Mouse (Mus musculus) embryonic stem cell, embryonic (primary cell): ENCODE results near the gene Sypl2.

ENCODE experiments used
- CTCF ChIA-PET, 4 experiments: fragments of 300-600 bp in 2 of 4; fragments of 350-600 bp in 2 of 4; sonication (Branson Sonifier 250); formaldehyde crosslinking; loops; one replicate each; lab custom pipeline; 2022; ENCODE audit warnings: inconsistent platforms in 2 of 4; lab: Charles Lee
- POLR2A ChIA-PET, 4 experiments: fragments of 300-600 bp in 2 of 4; fragments of 350-600 bp in 2 of 4; sonication (Branson Sonifier 250); formaldehyde crosslinking; loops; one replicate each; lab custom pipeline; 2022; ENCODE audit warnings: antibody characterized with exemption in 4 of 4, inconsistent platforms in 1 of 4; lab: Charles Lee

The Sypl2 gene

GRCm38 (mm10) chr3:108195941-108196590, 30.4 kb downstream of the Sypl2 start:
- ChIA-PET POLR2A (interaction anchor here in 2 of 4 experiments (0.6 to 13.7 kb wide), 9 partner anchors 8 to 40 kb away, joined by 3 to 158 read pairs (median 3); partner anchors contain the start of genes Amigo1 (in 1 of the 2) and Atxn7l2 (in 1 of the 2)), CTCF (interaction anchor here in 2 of 4 experiments (0.6 to 1.3 kb wide), 7 partner anchors 9 to 84 kb away, joined by 3 to 9 read pairs (median 5); partner anchors contain the start of gene Atxn7l2 (in 1 of the 2))

- ChIA-PET CTCF (interaction anchor here in 1 of 4 experiments (0.6 kb wide), 1 partner anchor 85 kb away, joined by 9 read pairs; no protein-coding TSS in a partner anchor), POLR2A (interaction anchor here in 1 of 4 experiments (1.1 to 13.7 kb wide), 2 partner anchors 7 to 10 kb away, joined by 3 to 158 read pairs; partner anchors contain the start of gene Amigo1)
Observed at GRCm38 (mm10) chr3:108195287-108195686, 31.2 kb downstream of the Sypl2 start.

- ChIA-PET POLR2A (interaction anchor here in 2 of 4 experiments (1.0 to 11.5 kb wide), 3 partner anchors 8 to 17 kb away, joined by 3 to 158 read pairs (median 11); partner anchors contain the start of genes Atxn7l2 (in 1 of the 2) and Cyb561d1 (in 1 of the 2)), CTCF (no interaction called here)
Observed at GRCm38 (mm10) chr3:108193686-108194085, 32.8 kb downstream of the Sypl2 start.

GRCm38 (mm10) chr3:108189897-108190296, 36.6 kb downstream of the Sypl2 start:
- POLR2A ChIA-PET: interaction anchor here in 2 of 4 experiments (1.1 to 11.5 kb wide), 5 partner anchors 12 to 258 kb away, joined by 3 to 158 read pairs (median 16); partner anchors contain the start of genes Cyb561d1 (in 2 of the 2), Atxn7l2 (in 1 of the 2) and Gstm7 (in 1 of the 2)
- CTCF ChIA-PET: interaction anchor here in 2 of 4 experiments (1.1 to 2.1 kb wide), 5 partner anchors 11 to 25 kb away, joined by 4 to 9 read pairs (median 5); partner anchors contain the start of gene Cyb561d1 (in 2 of the 2)

GRCm38 (mm10) chr3:108188716-108189490, 37.5 kb downstream of the Sypl2 start:
- CTCF ChIA-PET: interaction anchor here in 3 of 4 experiments (0.6 to 2.4 kb wide), 8 partner anchors 9 to 704 kb away, joined by 3 to 9 read pairs (median 5); partner anchors contain the start of gene Cyb561d1 (in 2 of the 3)
- POLR2A ChIA-PET: interaction anchor here (0.6 to 11.5 kb wide), 7 partner anchors 12 to 257 kb away, joined by 3 to 158 read pairs (median 5); partner anchors contain the start of genes Cyb561d1 (in 3 of the 4), Atxn7l2 (in 2 of the 4) and Gstm7 (in 1 of the 4)

GRCm38 (mm10) chr3:108187111-108187795, 39.2 kb downstream of the Sypl2 start:
- CTCF ChIA-PET: interaction anchor here in 2 of 4 experiments (0.6 to 2.4 kb wide), 5 partner anchors 10 to 468 kb away, joined by 3 to 8 read pairs (median 5); partner anchors contain the start of gene Cyb561d1 (in 2 of the 2)
- POLR2A ChIA-PET: interaction anchor here (0.6 to 11.5 kb wide), 14 partner anchors 9 to 360 kb away, joined by 3 to 158 read pairs (median 4); partner anchors contain the start of genes Atxn7l2 (in 2 of the 4), Cyb561d1 (in 2 of the 4), Gnai3 (in 1 of the 4) and Psma5 (in 1 of the 4)

- ChIA-PET POLR2A (interaction anchor here in 3 of 4 experiments (0.5 to 11.5 kb wide), 18 partner anchors 14 to 258 kb away, joined by 3 to 158 read pairs (median 4); partner anchors contain the start of genes Cyb561d1 (in 3 of the 3), Atxn7l2 (in 2 of the 3), Gnai3 (in 1 of the 3) and Psma5 (in 1 of the 3)), CTCF (interaction anchor here (0.5 to 2.0 kb wide), 9 partner anchors 12 to 318 kb away, joined by 3 to 6 read pairs (median 4); partner anchors contain the start of gene Cyb561d1 (in 3 of the 4))
Observed at GRCm38 (mm10) chr3:108186098-108187047, 40.1 kb downstream of the Sypl2 start, which contains the start of gene Amigo1. Amigo1 (plus strand) TSS chr3:108186335.

GRCm38 (mm10) chr3:108185460-108186097, 40.9 kb downstream of the Sypl2 start:
- CTCF ChIA-PET: interaction anchor here (0.5 to 1.4 kb wide), 8 partner anchors 11 to 28 kb away, joined by 3 to 6 read pairs (median 4); partner anchors contain the start of gene Cyb561d1 (in 1 of the 4)
- POLR2A ChIA-PET: interaction anchor here (0.5 to 11.5 kb wide), 19 partner anchors 10 to 374 kb away, joined by 3 to 158 read pairs (median 4); partner anchors contain the start of genes Cyb561d1 (in 3 of the 4), Atxn7l2 (in 2 of the 4), Gnai3 (in 1 of the 4) and Psma5 (in 1 of the 4)

- POLR2A ChIA-PET: interaction anchor here in 3 of 4 experiments (0.6 to 11.5 kb wide), 13 partner anchors 9 to 476 kb away, joined by 3 to 158 read pairs (median 4); partner anchors contain the start of genes Atxn7l2 (in 3 of the 3), Cyb561d1 (in 3 of the 3), Psrc1 (in 1 of the 3) and Sars (in 1 of the 3)
- CTCF ChIA-PET: interaction anchor here in 3 of 4 experiments (0.6 to 1.4 kb wide), 7 partner anchors 12 to 20 kb away, joined by 3 to 6 read pairs (median 3); partner anchors contain the start of gene Cyb561d1 (in 2 of the 3)
Observed at GRCm38 (mm10) chr3:108184742-108185141, 41.7 kb downstream of the Sypl2 start.

- ChIA-PET POLR2A (interaction anchor here in 2 of 4 experiments (1.1 to 1.4 kb wide), 3 partner anchors 8 to 77 kb away, joined by 3 to 5 read pairs (median 3); partner anchors contain the start of gene Psma5 (in 1 of the 2)), CTCF (interaction anchor here in 3 of 4 experiments (0.8 to 2.4 kb wide), 5 partner anchors 14 to 237 kb away, joined by 3 to 11 read pairs (median 3); partner anchors contain the start of genes Cyb561d1 (in 1 of the 3) and Gstm6 (in 1 of the 3))
Observed at GRCm38 (mm10) chr3:108180514-108180913, 45.9 kb downstream of the Sypl2 start.

- ChIA-PET CTCF (interaction anchor here (0.6 to 2.4 kb wide), 10 partner anchors 12 to 563 kb away, joined by 3 to 11 read pairs (median 4); partner anchors contain the start of genes Cyb561d1 (in 1 of the 4) and Gstm6 (in 1 of the 4)), POLR2A (interaction anchor here in 1 of 4 experiments (0.6 to 1.1 kb wide), 3 partner anchors 9 to 55 kb away, joined by 3 to 4 read pairs (median 3); no protein-coding TSS in a partner anchor)
Observed at GRCm38 (mm10) chr3:108178756-108179715, 47.4 kb downstream of the Sypl2 start.

- CTCF ChIA-PET: interaction anchor here (0.5 to 1.7 kb wide), 10 partner anchors 8 to 486 kb away, joined by 3 to 19 read pairs (median 6); partner anchors contain the start of genes Amigo1 (in 1 of the 4), Atxn7l2 (in 1 of the 4) and Cyb561d1 (in 1 of the 4)
- POLR2A ChIA-PET: interaction anchor here in 3 of 4 experiments (0.5 to 1.3 kb wide), 10 partner anchors 10 to 817 kb away, joined by 3 to 8 read pairs (median 4); partner anchors contain the start of gene Cyb561d1 (in 1 of the 3)
Observed at GRCm38 (mm10) chr3:108174672-108175531, 51.5 kb downstream of the Sypl2 start.
